Mouse (Mus musculus): ENCODE results near the gene Rpl13a.
A peak's percentile ranks its signal among the peaks of the same experiment; 100 is the strongest.
"Not testable (repeated sequence)": the region's sequence is repeated elsewhere in the genome, so short reads cannot be mapped to it uniquely, and the experiment has no call there.

The Rpl13a gene

GRCm38 (mm10) chr7:45121404-45121803 lies 7.2 kb downstream of the Rpl13a start:
- ATAC-seq (ENCODE audit: insufficient number of reproducible peaks, low FRiP score, low TSS enrichment) = no peak

- no peak for ATAC-seq (ENCODE audit: insufficient number of reproducible peaks, low FRiP score, low TSS enrichment)
These were observed 8.5 kb downstream of the Rpl13a start for GRCm38 (mm10) chr7:45119780-45120709.

GRCm38 (mm10) chr7:45118336-45118735 lies 10.2 kb downstream of the Rpl13a start:
- no peak for ATAC-seq (ENCODE audit: insufficient number of reproducible peaks, low FRiP score, low TSS enrichment)

GRCm38 (mm10) chr7:45117566-45117965 lies 11.0 kb downstream of the Rpl13a start:
- ATAC-seq (ENCODE audit: insufficient number of reproducible peaks, low FRiP score, low TSS enrichment) = no peak

GRCm38 (mm10) chr7:45113476-45113875 lies 15.1 kb downstream of the Rpl13a start:
- ATAC-seq (ENCODE audit: insufficient number of reproducible peaks, low FRiP score, low TSS enrichment) = no peak

GRCm38 (mm10) chr7:45112529-45112928 lies 16.0 kb downstream of the Rpl13a start:
- no peak for ATAC-seq (ENCODE audit: insufficient number of reproducible peaks, low FRiP score, low TSS enrichment)

- ATAC-seq (ENCODE audit: insufficient number of reproducible peaks, low FRiP score, low TSS enrichment) = no peak
These were observed 16.6 kb downstream of the Rpl13a start for GRCm38 (mm10) chr7:45111940-45112339.

- ATAC-seq (ENCODE audit: insufficient number of reproducible peaks, low FRiP score, low TSS enrichment) = not testable (repeated sequence)
These were observed 18.5 kb downstream of the Rpl13a start for GRCm38 (mm10) chr7:45110089-45110488.

- no peak for ATAC-seq (ENCODE audit: insufficient number of reproducible peaks, low FRiP score, low TSS enrichment)
These were observed 21.4 kb downstream of the Rpl13a start for GRCm38 (mm10) chr7:45107052-45107645.

- ATAC-seq (ENCODE audit: insufficient number of reproducible peaks, low FRiP score, low TSS enrichment) = no peak
These were observed 22.1 kb downstream of the Rpl13a start for GRCm38 (mm10) chr7:45106441-45106840.

- no peak for ATAC-seq (ENCODE audit: insufficient number of reproducible peaks, low FRiP score, low TSS enrichment)
These were observed 23.1 kb downstream of the Rpl13a start for GRCm38 (mm10) chr7:45105491-45105890.

GRCm38 (mm10) chr7:45104941-45105340 lies 23.6 kb downstream of the Rpl13a start:
- no peak for ATAC-seq (ENCODE audit: insufficient number of reproducible peaks, low FRiP score, low TSS enrichment)

- ATAC-seq (ENCODE audit: insufficient number of reproducible peaks, low FRiP score, low TSS enrichment) = peak; percentile 45; the same call in 1 of the 2 replicates
These were observed 24.8 kb downstream of the Rpl13a start, which contains the start of gene Fcgrt for GRCm38 (mm10) chr7:45103652-45104180. Fcgrt (minus strand) TSS chr7:45103851.

GRCm38 (mm10) chr7:45102940-45103585 lies 25.5 kb downstream of the Rpl13a start:
- ATAC-seq (ENCODE audit: insufficient number of reproducible peaks, low FRiP score, low TSS enrichment) = no peak

- no peak for ATAC-seq (ENCODE audit: insufficient number of reproducible peaks, low FRiP score, low TSS enrichment)
These were observed 26.1 kb downstream of the Rpl13a start for GRCm38 (mm10) chr7:45102441-45102840.

- no peak for ATAC-seq (ENCODE audit: insufficient number of reproducible peaks, low FRiP score, low TSS enrichment)
These were observed 28.5 kb downstream of the Rpl13a start for GRCm38 (mm10) chr7:45100046-45100445.

GRCm38 (mm10) chr7:45098541-45099240 lies 29.9 kb downstream of the Rpl13a start:
- no peak for ATAC-seq (ENCODE audit: insufficient number of reproducible peaks, low FRiP score, low TSS enrichment)

GRCm38 (mm10) chr7:45097479-45097878 lies 31.1 kb downstream of the Rpl13a start:
- ATAC-seq (ENCODE audit: insufficient number of reproducible peaks, low FRiP score, low TSS enrichment) = no peak

GRCm38 (mm10) chr7:45095965-45096364 lies 32.6 kb downstream of the Rpl13a start:
- not testable (repeated sequence) for ATAC-seq (ENCODE audit: insufficient number of reproducible peaks, low FRiP score, low TSS enrichment)

- ATAC-seq (ENCODE audit: insufficient number of reproducible peaks, low FRiP score, low TSS enrichment) = no peak
These were observed 33.2 kb downstream of the Rpl13a start for GRCm38 (mm10) chr7:45095367-45095766.

Data from cerebellum, adult (tissue).